Mouse (Mus musculus) testis, adult 2 months (tissue): ENCODE measurements at regions not wholly inside any gene's neighbourhood (a gene's known extent, or its start where the extent isn't known, plus 50 kb on each side); places are given as distances from the start of the nearest gene placed in this dataset.
"Not testable (repeated sequence)": the region's sequence is repeated elsewhere in the genome, so short reads cannot be mapped to it uniquely, and the experiment has no call there.

Source experiments
- H3K27ac ChIP-seq: fragments of 200-500 bp; 2 replicates; pipeline ENCODE4 v1.5.1; 2012; ENCODE audit warnings: low read depth, low read length; ENCODE audit not compliant: control insufficient read depth, insufficient read depth
- H3K27me3 ChIP-seq: fragments of 200-500 bp; 2 replicates; pipeline ENCODE4 v1.6.1; 2012; ENCODE audit warnings: mild to moderate bottlenecking, low read length, moderate library complexity; ENCODE audit not compliant: control insufficient read depth, insufficient read depth
- H3K36me3 ChIP-seq: fragments of 200-500 bp; 2 replicates; pipeline ENCODE4 v1.6.1; 2012; ENCODE audit warnings: mild to moderate bottlenecking, low read length; ENCODE audit not compliant: control insufficient read depth, insufficient read depth
- H3K4me1 ChIP-seq: fragments of 200-500 bp; 2 replicates; pipeline ENCODE4 v1.6.1; 2012; ENCODE audit warnings: low read length; ENCODE audit not compliant: control insufficient read depth, insufficient read depth
- H3K4me3 ChIP-seq: fragments of 200-500 bp; 2 replicates; pipeline ENCODE4 v1.5.1; 2012; ENCODE audit warnings: low read depth, mild to moderate bottlenecking, low read length, moderate library complexity, mixed read lengths; ENCODE audit not compliant: control insufficient read depth
- CTCF ChIP-seq: fragments of 200-500 bp; IDR thresholded peaks from 2 replicates; pipeline ENCODE4 v1.5.1; 2012; ENCODE audit warnings: low read depth, mild to moderate bottlenecking, inconsistent platforms, low read length, moderate library complexity; ENCODE audit not compliant: control insufficient read depth, insufficient read depth, insufficient replicate concordance
- POLR2A ChIP-seq: fragments of 200-500 bp; IDR thresholded peaks from 2 replicates; pipeline ENCODE4 v1.6.1; 2012; ENCODE audit warnings: low read depth, mild to moderate bottlenecking, inconsistent platforms, low read length, moderate library complexity; ENCODE audit not compliant: control insufficient read depth

DNA sequence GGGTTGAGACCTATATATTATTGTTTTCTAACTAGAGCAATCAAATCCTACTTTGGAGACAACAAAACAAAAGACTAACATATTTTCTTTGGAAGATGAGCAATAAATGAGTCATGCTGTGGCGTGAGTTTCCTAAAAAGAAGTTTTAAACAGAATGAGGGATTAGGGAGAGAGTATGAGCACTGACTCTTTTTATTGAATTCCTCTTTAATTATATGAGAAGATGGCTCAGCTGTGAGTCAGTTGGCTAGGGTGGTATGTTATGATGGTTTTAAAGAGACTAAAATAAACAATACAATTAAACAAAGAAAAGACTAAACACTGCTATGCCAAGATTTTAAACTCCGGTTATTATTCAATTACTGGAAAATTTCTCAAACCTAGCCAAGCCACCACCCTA, 1357.6 kb downstream of the Zfp704 start:
- H3K36me3 ChIP-seq = no peaks in the 10 kb centered on the region
- no peaks in the 10 kb centered on the region for H3K4me1 ChIP-seq
- no peak overlapping the region for H3K4me3 ChIP-seq
- no peaks in the 10 kb centered on the region for H3K27me3 ChIP-seq
- no peak overlapping the region for H3K27ac ChIP-seq
- TF ChIP-seq CTCF (no peak), POLR2A (no peak)

DNA sequence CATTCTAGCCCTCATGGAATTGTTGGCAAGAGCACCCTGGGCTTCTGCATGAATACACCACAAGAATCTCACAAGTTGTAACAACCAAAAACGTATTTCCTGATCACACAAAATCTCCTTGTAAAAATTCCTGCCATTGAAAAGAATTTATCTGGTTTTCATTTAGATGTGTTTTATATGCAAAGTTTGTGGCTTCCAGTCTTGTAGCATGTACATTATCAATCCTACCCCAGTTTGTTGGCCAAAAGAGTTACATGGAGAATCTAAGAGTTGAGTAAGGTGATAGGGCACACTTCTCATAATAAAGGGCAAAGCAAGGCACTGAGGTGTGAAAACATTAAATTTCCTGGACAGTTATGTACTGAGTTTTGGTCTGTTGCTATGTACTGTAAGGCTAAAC, 1361.0 kb downstream of the Zfp704 start:
- no peaks in the 10 kb centered on the region for H3K4me1 ChIP-seq
- H3K27me3 ChIP-seq = no peaks in the 10 kb centered on the region
- H3K4me3 ChIP-seq = no peak overlapping the region
- H3K27ac ChIP-seq = no peak overlapping the region
- TF ChIP-seq CTCF = no peak
- TF ChIP-seq POLR2A = no peak
- no peaks in the 10 kb centered on the region for H3K36me3 ChIP-seq

DNA sequence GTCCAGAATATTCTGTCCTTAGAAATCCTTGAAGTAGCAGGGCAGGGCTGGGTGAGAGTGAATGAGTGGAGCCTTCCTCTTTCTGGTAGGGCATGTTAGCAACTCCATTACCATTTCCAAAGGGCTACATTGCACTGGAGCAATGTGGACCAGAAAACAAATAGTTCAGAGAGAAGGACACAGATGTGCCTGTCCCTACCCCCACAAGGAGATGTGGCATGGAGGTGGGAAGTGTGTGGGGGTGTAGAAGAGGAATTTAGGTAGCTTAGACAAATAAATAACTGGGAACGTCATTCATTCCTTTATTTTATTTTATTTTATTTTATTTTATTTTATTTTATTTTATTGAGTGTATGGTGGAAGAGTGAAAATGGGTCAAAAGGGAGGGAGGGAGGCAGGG, 1364.1 kb downstream of the Zfp704 start:
- H3K27ac ChIP-seq, H3K4me1 ChIP-seq, H3K27me3 ChIP-seq, H3K4me3 ChIP-seq, H3K36me3 ChIP-seq: not testable (repeated sequence)

DNA sequence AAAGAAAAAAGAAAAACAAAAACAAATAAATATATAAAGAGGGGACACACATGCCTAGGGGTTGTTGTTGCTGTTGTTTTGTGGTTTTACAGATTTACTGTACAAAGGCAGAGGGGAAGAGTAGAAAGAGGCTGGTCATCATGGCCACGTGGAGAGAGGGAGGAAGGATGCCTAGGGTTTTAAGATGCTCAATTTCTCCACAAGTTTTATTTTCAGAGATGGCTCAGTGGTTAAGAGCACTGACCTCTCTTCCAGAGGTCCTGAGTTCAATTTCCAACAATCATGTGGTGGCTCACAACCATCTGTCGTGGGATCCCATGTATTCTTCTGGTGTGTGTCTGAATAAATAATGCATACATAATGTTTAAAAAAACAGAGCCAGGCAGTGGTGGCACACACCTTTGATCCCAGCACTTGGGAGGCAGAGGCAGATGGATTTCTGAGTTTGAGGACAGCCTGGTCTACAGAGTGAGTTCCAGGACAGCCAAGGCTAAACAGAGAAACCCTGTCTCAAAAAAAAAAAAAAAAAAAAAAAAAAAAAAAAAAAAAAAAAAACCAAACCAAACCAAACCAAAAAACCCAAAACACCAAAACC, 1364.6 kb downstream of the Zfp704 start:
- not testable (repeated sequence) for H3K4me1 ChIP-seq, H3K4me3 ChIP-seq, H3K27ac ChIP-seq, H3K36me3 ChIP-seq, H3K27me3 ChIP-seq

DNA sequence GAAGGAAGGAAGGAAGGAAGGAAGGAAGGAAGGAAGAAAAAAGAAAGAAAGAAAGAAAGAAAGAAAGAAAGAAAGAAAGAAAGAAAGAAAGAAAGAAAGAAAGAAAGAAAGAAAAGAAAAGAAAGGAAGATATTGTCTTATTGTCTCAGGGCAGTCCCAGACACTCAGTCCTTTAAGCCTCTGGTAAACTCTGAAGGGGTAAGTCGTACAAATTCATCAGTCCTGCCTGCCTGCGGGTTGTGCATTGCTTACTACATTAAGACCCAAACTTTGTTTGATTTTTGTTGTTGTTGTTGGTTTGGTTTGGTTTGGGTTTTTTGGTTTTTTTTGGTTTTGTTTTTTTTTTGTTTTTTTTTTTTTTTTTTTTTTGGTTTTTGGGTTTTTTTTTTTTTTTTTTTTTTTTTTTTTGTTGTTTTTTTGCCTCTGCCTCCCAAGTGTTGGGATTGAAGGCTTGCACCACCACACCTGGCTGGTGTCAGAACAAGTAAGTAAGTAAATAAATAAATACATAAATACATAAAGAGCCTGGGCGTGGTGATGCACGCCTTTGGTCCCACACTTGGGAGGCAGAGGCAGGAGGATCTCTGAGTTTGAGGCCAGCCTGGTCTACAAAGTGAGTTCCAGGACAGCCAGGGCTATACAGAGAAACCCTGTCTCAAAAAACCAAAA, 1365.2 kb downstream of the Zfp704 start:
- H3K27ac ChIP-seq, H3K4me1 ChIP-seq, H3K4me3 ChIP-seq, H3K36me3 ChIP-seq, H3K27me3 ChIP-seq: not testable (repeated sequence)

DNA sequence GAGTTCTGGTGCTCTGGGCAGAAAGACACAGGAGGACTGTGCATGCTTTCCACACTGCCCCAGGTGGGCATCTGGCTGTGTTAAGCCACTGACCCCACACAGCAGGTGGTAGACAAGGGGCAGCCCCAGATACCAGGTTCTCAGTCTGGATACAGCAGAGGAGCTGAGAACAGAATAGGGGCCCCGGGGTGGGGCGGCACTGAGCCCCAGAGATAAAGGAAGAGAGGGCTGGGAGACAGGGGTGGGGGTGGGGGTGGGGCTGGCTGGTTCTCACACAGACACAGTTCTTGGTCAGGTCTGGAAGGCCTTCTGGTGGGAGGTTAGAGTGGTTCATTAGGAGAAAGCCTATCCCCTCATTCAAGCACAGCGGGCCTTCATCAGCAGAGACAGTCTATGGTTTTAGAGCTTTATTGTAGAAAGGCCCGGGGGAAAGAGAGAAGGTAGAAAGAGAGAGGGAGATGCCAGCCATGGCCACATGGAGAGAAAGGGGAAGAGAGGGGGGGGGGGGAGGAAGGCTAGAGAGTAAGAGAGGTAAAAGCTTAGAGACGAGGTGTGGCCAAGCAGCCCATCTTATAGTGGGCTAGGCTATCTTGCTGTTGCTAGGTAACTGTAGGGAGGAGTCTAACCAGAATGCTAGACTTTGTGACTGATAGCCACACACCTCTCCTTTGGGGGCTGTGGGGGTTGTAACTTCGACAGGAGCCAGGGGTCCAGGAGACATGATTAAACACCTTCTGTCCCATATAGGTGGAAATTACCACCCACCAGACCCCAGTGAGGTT, 1403.1 kb downstream of the Zfp704 start:
- Histone ChIP-seq H3K27ac (no peak overlapping the region), H3K4me3 (peak overlapping the region; percentile 58), H3K36me3 (no peaks in the 10 kb centered on the region), H3K4me1 (no peaks in the 10 kb centered on the region), H3K27me3 (no peaks in the 10 kb centered on the region)
- TF ChIP-seq POLR2A (no peak), CTCF (no peak)

DNA sequence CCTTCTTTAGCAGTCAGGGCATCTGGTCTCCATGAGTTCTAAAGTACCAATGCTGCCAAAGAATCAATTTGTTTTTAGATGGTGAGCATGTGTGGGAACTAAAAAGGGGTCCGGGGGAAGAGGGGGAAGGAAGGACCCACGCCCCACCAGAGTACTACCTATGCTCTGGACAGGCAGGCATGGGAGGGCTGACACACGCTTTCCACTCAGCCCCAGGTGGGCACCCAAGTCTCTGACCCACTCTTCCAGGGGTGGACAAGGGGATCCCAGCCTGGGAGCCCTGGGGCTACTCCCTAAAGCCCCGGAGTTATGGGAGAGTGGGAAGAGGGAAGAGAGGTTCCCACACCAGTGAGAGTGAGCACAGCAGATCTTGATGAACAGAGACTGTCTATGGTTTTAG, 1446.9 kb downstream of the Zfp704 start:
- TF ChIP-seq CTCF (no peak), POLR2A (no peak)
- Histone ChIP-seq H3K27ac (no peak overlapping the region), H3K4me3 (peak overlapping the region; percentile 31), H3K4me1 (no peaks in the 10 kb centered on the region), H3K27me3 (no peaks in the 10 kb centered on the region), H3K36me3 (no peaks in the 10 kb centered on the region)
